Mouse (Mus musculus) lung, adult 18-20 months (tissue): Measurements from ENCODE around the gene 5830473C10Rik.
"Not testable (repeated sequence)": the region's sequence is repeated elsewhere in the genome, so short reads cannot be mapped to it uniquely, and the experiment has no call there.

ENCODE experiments used
- DNase-seq, 2 experiments: peaks; one replicate each; pipeline ENCODE4 v3.0.0; 2022; ENCODE audit warnings: mixed read lengths in 2 of 2

The 5830473C10Rik gene

DNA sequence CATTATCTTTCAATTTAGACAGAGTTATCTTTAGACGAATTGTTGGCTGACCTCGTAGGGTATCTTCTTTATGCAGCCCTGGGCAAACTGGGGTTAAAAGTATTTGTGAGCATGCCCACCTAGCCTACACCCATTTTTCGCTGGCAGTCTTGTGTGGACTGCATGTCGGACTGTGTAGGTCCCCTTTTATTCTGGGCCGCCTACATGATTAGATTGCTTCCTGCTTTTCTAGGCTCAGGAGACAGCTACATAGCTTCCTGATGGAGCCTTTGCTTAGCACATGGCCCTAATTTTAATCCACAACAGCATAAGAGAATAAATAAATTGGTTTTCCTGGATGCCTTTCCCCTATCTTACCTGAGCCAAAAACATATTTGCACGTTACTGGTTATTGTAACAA, 35.2 kb downstream of the 5830473C10Rik start:
- no peak for DNase-seq

DNA sequence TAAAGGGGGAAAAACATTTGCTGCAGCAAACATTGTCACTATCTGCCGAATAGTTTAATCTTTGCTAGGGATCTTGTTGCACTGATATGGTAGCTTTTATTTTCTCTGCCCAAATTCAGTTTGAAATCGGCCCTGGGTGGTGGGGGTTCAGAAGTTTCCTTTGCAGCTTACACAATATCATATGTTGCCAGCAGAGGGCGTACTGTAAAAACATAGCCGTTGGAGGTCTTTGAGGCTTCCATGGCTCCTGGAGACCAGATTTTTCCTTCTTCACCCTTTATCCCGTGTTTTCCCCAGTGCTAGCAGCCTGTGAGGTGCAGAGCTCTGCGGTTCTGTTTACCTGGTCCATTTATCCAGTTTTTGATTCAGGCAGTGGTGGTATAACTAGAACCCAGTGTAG, 40.6 kb downstream of the 5830473C10Rik start:
- peak in 1 of 2 experiments; percentile 40 for DNase-seq

DNA sequence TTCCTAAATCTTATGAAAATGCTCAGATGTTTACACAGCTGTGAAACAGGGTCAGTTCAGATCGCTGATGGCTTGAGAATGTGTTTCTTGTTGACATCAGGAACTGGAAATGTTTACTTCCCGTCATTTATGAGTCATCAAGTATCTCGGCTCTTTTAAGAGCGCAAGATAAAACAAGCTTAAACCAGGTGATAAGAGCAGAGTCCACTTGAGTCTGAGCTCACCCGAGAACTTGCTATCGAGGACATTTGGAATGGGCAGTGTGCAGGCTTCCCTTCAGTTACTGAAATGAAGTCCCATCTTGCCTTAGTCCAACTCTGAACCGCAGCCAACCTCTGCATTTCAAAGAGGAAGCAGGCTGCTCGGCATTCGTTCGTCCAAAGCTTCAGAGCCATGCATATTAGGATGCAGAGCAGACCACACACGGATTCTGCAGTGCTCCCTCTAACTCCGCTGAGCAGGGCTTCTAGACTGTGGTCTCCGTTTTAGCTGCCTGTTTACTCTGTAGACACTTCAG, 42.6 kb downstream of the 5830473C10Rik start:
- peak in 1 of 2 experiments; percentile 35 for DNase-seq

DNA sequence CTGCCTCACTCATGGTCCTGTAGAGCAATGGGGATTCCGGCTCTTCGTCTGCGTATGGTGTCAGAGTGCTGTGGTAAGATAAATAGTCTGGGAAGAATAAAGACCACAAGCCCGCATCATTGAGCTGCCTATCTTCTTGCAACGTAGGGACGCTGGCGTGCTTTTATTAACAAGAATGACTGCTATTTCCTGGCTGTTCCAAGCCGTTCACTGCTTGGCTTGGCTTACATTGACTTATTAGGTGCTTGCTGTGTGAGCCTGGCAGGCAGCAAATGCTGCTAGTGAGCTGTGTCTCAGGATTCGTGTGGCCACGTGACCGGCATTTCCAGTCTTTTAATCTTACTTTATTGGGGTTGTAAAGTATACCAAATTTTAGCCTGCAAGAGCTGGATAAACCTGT, 48.0 kb downstream of the 5830473C10Rik start:
- DNase-seq = peak; percentile 17 to 28

DNA sequence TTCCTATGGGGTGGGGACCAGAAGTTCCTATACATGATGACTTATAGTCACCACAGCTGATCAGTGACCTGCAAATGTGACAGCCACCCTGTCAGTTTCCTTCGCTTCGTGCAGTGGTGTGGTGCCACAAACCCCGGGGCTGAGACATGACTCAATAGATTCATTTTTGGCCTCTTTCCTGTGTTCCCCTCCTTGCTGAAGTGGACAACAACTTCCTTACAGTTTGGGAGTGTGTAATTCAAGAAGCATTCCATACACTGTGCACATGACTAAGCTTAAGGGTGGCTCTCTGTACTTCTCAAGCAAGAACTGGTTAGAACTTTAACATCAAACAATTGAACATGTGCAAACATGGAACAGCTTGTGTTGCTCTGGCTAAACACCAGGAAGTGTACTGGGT, 50.5 kb downstream of the 5830473C10Rik start:
- DNase-seq = peak in 1 of 2 experiments; percentile 29

DNA sequence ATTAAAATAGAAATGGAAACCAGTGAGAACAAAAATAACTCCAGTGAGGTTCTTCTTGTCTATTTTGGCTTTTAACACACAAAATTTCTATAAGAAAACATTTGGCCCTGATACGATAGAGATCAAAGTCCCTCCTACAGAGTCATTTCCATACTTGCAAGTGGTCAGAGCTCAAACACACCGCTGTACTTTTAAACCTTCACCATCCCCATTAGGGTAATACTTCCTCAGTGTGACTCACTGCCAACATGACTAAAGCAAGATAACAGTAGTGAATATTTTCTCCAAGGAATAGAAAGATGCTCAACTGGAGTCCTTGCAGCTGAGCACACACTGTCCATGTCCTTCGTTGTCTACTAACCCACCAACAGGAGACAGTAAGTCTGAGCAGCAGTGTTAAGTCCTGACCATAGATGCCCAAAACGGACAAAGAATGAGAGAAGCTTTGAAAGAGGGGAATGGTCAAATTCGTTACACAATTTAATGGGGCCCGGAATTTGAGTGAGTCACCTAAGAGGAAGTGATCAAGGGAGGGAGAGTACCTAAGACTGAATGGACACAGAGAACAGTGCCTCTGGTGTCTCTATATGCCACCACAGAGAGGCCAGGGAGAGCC, 51.2 kb downstream of the 5830473C10Rik start:
- no peak for DNase-seq

DNA sequence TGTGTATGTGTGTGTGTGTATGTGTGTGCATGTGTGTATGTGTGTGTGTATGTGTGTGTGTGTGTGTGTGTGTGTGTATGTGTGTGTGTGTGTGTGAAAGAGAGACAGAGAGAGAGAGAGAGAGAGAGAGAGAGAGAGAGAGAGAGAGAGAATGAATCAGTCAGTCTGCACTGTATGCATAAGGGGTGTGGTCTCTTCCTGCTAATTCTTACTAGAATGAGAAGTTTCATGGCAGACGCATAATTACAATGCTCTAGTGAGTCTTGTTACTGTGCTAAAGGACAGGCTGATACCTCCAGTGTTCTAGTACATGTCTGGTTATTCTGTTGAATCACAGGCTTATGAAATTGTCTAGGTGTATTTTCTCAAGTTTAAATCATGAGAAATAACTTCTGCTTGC, 51.8 kb downstream of the 5830473C10Rik start:
- DNase-seq = not testable (repeated sequence)

DNA sequence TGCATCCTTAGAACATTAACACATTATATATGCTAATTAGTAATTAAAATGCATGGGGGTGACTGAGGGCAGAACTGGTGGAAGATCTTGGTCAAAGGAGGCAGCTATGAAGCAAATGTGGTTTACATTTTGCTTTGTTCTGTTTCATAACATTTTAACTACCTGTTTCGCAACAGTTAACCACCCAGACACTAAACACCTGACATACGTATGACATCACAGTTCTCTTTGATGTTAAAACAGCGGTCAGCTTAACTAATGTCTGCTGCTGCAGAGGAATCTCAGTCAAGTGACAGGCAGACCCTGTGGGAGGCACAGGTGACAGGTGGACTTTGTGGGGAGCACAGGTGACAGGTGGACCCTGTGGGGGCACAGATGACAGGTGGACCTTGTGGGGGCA, 57.0 kb downstream of the 5830473C10Rik start:
- no peak for DNase-seq

DNA sequence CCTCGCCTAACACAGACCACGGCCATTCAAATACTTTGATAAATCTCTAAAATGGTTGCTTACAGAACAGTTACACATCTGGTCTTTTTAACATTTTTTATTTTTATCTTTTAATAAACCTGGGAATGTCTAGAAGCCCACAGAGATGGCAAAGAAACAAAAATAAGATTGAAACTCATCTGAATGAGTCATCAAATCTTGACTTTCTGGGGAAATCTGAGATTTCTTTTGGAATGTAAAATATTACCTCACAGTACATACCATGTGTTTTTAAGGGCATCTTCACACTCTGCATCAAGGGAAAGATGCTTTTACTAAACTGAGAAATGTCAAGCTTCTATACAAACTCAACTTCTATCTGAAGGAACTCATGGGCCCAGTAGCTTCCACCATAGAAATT, 60.4 kb downstream of the 5830473C10Rik start:
- no peak for DNase-seq

DNA sequence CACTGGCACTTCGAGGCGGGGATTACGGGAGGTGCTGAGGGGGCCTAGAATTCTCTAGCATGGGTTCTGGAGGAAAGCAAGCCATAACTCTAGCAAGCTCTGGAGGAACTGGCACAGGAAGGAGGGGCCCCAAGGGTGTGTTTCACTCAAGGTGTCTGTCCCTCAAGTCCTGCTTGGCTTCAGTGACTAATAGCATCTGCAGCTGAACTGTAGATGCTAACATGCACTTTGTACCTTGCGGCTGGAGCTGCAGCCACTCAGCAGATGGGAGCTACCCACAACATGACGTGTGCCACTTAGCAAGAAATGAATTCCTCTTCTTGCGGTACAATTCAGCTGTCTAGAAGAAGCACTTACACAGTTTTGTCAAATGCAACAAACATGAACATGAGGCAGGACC, 60.8 kb downstream of the 5830473C10Rik start:
- no peak for DNase-seq

DNA sequence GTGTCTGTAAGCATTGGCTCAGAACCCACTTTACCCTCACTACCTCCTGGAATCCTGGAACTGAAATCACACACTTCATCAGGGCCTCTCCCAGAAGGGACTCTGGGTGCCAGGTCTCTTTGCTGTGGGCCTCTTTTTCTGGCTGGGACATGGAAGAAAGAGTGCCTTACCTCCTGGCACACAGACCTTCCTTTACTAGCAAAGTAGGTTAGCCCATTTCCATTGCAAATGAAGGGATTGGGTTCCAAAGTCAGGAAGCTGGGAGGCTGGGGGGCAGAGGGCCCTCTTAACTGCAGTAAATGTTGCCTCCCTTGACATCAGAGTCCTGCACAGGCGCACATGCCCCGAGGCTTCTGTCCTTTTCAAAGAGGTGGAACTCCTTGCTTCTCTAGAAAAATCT, 62.3 kb downstream of the 5830473C10Rik start:
- DNase-seq = no peak

DNA sequence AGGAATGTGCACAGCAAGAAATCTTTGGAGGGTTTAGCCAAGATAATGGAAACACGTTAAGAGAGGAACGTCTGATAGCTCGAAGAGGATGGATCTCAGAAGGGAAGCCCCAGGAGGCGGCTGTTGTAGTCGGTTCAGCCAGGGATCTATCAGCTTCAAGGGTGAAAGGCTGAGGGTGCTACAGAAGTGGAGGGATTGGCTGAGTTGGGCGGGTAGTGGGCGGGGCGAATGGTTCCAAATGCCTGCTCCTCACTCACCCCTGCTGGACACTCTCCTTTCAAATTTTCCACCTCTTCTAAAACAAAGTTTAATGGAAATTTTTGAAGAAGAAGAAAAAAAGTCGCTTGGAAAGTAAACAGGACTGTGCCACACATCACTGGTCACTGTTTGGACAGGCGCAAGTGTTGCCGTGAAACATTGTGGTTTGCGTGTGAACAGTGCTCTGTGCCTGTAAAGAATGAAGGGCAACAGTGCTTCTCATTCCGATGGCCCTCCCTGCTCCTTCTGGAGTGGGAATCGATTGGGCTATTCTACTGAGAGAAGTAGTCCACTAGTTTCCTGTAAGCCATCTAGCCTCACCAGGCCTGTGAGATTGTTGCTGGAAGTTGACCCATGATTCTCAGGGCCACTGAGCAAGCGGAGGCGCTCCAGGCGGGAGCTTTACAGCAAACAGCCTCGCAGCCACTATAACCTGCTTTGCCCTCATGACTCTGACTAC, 64.0 kb downstream of the 5830473C10Rik start:
- no peak for DNase-seq

DNA sequence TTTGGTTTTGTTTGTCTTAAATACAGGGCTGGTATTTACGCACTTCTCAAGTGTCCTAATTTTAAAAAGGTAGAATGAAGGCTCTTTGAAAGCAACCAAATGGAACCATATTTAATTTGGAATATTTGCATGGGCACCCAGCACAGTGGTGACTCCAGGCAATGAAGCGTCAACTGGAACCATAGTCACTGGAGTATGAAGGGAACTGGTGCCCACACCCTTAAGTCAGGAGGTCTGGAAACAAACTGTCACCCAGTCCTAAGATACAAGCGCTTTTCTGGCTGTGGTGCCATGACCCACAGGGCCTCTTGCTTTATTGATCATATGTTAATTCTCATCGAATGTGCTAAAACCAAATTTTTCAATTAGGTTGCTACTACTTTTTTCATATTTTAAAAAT, 66.5 kb downstream of the 5830473C10Rik start:
- DNase-seq = no peak

DNA sequence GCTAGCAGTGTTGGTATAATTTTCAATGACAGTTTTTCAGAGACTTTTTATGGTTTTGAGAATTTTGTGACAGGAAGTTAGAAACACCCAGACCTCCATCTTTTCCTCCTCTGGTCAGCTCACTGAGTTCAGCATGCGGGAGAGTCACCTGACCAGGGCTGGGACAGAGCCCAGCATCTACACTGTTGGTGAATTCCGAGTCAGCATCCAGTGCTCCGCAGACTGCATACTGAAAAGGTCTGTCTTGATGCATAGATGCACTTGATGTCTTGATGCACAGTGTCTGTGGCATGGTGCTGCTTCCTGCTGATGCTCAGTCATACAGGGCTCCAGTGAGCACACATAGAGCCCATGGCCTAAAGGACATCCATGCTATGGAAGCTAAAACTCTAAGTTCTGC, 67.1 kb downstream of the 5830473C10Rik start:
- DNase-seq = no peak

DNA sequence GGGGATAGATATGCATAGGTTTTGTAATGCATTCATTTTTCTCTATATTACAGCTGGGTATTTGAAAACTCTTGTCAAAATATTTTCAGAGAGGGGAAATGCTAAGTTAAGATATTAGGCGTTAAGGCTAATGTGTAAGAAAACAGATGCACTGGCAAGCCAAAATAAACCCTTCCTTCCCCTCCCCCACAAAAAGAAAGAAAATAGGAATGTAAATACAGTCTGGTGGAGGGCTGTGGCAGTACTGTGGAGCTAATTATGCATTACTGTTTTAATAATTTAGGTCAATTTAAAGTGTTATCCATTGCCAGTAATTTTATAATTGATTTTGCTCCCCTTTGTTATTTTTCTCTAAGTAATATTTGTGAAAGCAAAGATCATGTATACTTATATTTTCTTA, 67.6 kb downstream of the 5830473C10Rik start:
- no peak for DNase-seq

DNA sequence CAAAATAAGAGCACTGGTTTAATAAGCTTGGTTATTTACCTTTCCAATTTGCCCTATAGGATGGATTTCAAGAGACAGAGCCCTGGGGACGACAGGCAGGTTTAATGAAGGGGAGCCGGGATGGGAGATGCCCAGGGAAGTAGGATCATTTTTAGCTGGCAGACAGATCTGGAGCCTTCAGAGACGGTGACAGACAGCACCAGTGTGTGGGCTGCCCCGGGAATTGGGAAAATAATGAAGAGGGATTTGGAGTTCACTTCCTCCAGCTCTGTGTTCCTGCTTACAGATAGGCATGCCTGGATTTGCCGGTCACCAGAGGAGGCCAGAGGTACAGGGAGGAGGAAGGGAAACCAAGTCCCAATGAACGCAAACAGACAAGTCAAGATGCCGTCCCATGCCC, 74.0 kb downstream of the 5830473C10Rik start:
- no peak for DNase-seq

DNA sequence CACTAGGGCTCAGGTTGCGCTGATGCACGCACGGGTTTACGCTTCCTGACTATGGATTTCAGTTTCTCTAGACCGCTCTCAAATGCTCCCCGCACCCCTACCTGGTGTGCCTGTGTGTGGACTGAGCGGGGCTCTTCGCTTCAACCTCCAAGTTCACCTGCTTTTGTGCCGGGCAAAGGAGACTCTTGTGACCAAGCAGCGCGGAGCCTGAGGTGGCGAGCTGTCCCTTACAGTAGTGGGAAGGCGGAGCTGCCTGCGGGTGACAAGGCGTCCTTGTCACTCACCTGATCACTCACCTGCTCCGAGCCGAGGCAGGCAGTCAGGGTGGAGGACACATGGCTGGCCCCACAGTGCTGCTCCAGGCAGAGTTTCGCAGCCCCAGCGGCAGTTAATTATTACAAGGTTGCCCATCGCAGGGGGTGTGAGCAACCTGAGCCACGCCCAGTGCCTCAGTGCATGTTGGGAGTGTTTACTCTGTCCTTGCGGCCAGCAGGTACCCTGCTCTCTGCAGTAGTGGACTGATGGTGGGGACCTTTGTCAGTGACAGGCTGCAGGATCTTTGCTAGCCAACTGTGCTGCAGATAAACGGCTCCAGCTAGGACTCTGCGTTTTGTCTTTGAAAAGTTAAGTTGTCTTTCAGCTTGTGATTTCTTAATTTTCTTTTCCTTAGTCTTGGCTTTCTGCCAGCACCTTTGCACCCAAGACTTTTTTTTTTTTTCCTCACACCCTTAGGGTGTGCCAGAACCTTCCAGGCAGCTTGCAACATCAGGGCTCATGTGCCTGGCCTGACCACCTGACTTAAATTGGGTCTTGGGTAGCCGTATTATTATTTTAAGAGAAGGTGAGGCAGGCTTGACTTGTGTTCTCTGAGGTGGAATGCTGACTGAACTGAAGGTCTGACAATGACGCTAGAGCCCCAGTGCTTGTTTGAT, 79.6 kb downstream of the 5830473C10Rik start, which contains the start of gene Rassf6:
TSS of gene Rassf6 (minus strand) at position 372 of the 932 bp plus-strand sequence.
- DNase-seq = peak; percentile 81 to 85

DNA sequence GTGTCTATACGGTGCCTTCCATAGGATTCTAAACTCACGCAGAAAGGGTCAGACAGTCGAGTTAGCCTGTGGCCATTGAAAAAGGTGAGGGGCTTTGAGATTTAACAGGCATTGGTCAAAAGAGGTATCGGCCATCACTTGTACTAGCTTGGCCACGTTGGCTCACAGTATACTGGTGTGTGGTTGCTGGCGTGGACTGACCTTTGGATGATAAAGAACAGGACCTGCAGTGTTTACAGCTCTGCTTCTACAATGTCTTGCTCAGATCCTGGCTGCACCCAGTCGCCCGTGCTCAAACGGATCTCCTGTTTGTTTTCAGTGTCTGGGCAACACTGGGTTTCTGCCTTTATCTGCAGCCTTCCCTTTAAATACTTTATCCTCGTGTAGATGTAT, 80.3 kb downstream of the 5830473C10Rik start:
- no peak for DNase-seq

DNA sequence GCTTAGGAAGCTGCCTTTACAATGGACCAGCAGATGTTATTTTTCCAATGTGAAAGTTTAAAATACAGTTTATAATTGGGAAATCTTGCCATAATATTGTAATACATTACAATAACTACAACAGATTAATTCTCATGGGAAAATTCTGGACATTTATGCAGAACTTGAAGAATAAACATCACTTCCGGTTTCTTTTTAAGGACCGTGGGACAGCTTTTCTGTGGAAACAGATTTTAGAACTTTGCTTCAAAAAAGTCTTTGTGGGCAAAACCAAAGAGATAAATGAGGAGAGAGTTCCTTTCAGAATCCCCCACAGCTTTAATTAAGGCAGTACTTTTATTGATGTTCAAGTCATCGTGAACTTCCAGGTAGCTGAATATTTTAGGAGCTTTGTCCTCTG, 84.7 kb downstream of the 5830473C10Rik start:
- DNase-seq = no peak

DNA sequence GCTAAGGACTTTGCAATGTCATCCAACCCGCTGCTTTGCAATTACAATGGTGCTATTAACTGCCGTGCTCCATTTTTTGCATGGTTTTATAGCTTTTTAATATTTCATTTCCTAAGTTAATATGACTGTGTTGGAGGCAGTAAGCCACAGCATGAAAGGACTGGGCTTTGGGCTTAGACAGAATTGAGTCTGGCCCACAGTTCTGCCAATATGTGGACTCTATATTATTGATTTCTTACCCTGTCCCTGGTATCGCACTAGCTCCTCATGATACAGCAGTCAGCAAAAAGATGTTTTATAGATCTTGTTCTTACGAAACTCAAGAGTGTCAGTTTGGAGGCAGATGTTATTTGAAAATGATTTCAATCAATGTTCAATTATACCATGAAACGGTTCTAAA, 85.5 kb downstream of the 5830473C10Rik start:
- DNase-seq = no peak
